Mouse (Mus musculus): ENCODE data around the gene Pms1. TPM values are rescaled to one million over a fixed set of nuclear protein-coding genes. Genes with fewer than 3 reads are reported as not detected.
"Not testable (repeated sequence)": the region's sequence is repeated elsewhere in the genome, so short reads cannot be mapped to it uniquely, and the experiment has no call there.

The Pms1 gene
- 17.6 and 19.1 TPM in 2 replicates for polyA plus RNA-seq (2016; fragmentation: Nextera tagmentation; extraction: Ambion mirVana)

DNA sequence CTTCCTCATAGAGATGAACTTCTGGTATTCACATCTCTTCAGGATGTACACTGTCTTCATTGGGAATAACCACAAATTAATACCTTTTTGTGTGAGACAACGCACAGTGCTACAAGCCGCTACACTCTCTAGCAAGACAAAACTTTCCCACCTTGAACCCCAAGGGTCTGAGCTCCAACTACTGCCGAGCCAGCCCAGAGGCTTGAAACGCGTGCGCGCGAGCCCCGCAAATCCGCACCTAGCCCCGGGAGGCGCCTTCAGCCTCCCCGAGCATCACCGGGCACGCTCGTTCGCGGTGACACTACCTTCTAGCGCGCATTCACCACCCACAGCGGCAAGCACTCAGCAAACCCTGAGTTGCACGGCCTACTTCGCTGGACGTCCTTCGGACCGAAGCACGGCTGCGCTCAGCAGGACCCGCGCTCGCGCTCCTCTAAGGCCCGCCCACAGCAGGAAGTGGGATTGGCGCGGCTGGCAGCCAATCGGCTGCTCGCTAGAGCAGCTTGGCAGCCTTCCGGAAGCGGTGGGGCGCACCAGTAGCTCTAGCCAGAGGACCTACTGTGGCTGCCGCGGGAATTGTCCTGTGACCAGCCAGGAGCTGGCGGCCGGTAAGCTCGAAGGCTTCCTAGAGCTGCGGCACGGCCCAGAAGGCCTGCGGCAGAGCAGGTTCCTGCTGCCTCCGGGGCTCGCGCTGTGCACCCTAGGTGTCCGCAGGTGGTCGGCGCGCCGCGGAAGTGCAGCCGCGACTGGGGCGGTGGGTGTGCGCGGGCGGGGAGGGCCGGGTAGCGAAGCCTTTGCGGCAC lies at the start of gene Pms1, which contains the start of the genes Ormdl1 and Gm28778:
TSS of gene Pms1 (minus strand) at position 438 of the 803 bp plus-strand sequence.
TSS of gene Ormdl1 (plus strand) at position 515 of the 803 bp plus-strand sequence.
TSS of gene Gm28778 (plus strand) at position 531 of the 803 bp plus-strand sequence.
- 1% methylated on average over 58 of the region's 66 CpGs for whole genome bisulfite sequencing
- Histone ChIP-seq H3K4me1 (peaks cover 8% of the 10 kb centered on the region), H3K36me3 (0 out of 2 replicates have a peak, but pooled peaks cover 7% of the 10 kb centered on the region), H3K4me3 (peak within 1 kb of the TSS; percentile 84), H3K4me2 (replicated peaks) (peak within 1 kb of the TSS; percentile 63), H3K27me3 (no peaks in the 10 kb centered on the region), H3K9me3 (replicated peaks) (no peaks in the 10 kb centered on the region), H3K9ac (peak within 1 kb of the TSS; percentile 79), H3K27ac (peak within 1 kb of the TSS; percentile 86)
- ATAC-seq (ENCODE audit: low FRiP score) = peak; percentile 100

DNA sequence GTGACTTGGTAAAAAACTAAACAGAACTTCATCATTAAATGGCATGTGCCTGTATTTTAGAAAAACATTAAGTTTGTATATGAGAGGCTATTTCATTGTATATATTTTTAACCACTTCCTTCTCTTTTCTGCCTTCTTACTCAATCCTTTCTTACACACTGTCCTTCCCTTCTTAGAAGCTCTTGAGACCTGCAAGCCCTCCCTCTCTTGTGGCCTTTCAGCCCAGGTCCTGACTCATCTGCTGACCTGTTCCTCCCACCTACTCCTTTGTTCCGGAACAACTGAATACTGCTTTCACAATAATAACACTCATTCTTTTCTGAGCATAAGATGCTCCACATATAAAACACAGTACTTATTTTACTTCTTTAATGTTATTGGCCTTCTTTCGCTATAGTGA lies 44.3 kb upstream of the Pms1 start:
- 100% methylated on average over 2 of the region's 2 CpGs for WGBS
- H3K4me3 ChIP-seq = no peak overlapping the region
- H3K36me3 ChIP-seq = peaks cover 51% of the 10 kb centered on the region

DNA sequence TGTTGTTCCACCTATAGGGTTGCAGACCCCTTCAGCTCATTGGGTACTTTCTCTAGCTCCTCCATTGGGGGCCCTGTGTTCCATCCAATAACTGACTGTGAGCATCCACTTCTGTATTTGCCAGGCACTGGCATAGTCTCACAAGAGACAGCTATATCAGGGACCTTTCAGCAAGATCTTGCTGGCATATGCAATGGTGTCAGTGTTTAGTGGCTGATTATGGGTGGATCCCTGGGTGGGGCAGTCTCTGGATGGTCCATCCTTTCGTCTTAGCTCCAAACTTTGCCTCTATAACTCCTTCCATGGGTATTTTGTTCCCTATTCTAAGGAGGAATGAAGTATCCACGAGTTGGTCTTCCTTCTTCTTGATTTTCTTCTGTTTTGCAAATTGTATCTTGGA lies 40.6 kb upstream of the Pms1 start:
- H3K4me2 ChIP-seq (replicated peaks); H3K27ac ChIP-seq; H3K27me3 ChIP-seq; H3K4me1 ChIP-seq; H3K4me3 ChIP-seq; H3K9ac ChIP-seq; ATAC-seq (ENCODE audit: low FRiP score): not testable (repeated sequence)
- H3K9me3 ChIP-seq (replicated peaks) = peaks cover 20% of the 10 kb centered on the region; the same call in 1 of the 2 replicates
- 72% methylated on average over 2 of the region's 2 CpGs for WGBS
- peaks cover 22% of the 10 kb centered on the region for H3K36me3 ChIP-seq

More for the DNA sequence above, 44.3 kb upstream of the Pms1 start:
- H3K27me3 ChIP-seq = no peaks in the 10 kb centered on the region
- no peaks in the 10 kb centered on the region for H3K4me1 ChIP-seq
- H3K9me3 ChIP-seq (replicated peaks) = peaks cover 17% of the 10 kb centered on the region; the same call in 1 of the 2 replicates
- H3K9ac ChIP-seq = no peak overlapping the region
- no peak overlapping the region for H3K27ac ChIP-seq
- no peak overlapping the region for H3K4me2 ChIP-seq (replicated peaks)
- ATAC-seq (ENCODE audit: low FRiP score) = no peak

DNA sequence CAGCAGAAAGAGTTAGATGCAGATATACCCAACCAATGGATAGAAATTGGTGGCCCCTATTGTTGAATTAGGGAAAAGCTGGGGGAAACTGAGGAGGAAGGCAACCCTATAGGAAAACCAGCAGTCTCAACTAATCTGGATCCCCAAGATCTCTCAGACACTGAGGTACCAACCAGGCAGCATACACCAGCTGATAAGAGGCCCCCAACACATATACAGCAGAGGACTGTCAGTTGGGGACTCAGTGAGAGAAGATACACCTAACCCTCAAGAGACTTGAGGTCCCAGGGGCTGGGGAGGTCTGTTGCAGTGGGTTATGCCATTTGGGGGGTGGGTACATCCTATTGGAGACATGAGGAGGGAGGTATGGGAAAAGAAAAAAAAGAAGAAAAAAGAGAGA lies 38.6 kb upstream of the Pms1 start:
- ATAC-seq (ENCODE audit: low FRiP score) = no peak
- no peak overlapping the region for H3K4me2 ChIP-seq (replicated peaks)
- H3K27ac ChIP-seq = no peak overlapping the region
- no peaks in the 10 kb centered on the region for H3K27me3 ChIP-seq
- no peaks in the 10 kb centered on the region for H3K4me1 ChIP-seq
- no peak overlapping the region for H3K9ac ChIP-seq
- peaks cover 3% of the 10 kb centered on the region; the same call in 1 of the 2 replicates for H3K36me3 ChIP-seq
- no peak overlapping the region for H3K4me3 ChIP-seq
- peaks cover 7% of the 10 kb centered on the region; the same call in 1 of the 2 replicates for H3K9me3 ChIP-seq (replicated peaks)

DNA sequence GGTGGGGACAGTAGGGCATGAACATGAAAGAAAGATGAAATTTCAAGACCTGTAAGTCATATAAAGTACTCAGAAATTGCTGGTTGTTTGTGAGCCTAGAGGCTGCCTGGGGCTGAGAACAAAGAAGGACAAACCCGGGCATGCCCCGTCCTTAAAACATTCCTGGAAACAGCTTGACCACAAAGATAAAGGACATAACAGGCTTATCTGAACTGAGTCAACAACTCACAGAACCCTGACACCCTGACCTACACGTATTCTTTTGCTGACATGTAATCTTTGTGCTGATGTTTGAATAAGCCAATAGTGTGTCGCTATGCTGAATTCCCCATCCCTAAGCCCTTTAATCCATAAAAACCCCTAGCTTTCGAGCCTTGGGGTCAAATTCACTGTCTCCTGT lies 36.7 kb upstream of the Pms1 start:
- H3K27ac ChIP-seq; H3K4me2 ChIP-seq (replicated peaks); H3K4me1 ChIP-seq; ATAC-seq (ENCODE audit: low FRiP score); H3K27me3 ChIP-seq; H3K36me3 ChIP-seq; H3K9me3 ChIP-seq (replicated peaks); H3K4me3 ChIP-seq; H3K9ac ChIP-seq: not testable (repeated sequence)
- 85% methylated on average over 5 of the region's 5 CpGs for WGBS

DNA sequence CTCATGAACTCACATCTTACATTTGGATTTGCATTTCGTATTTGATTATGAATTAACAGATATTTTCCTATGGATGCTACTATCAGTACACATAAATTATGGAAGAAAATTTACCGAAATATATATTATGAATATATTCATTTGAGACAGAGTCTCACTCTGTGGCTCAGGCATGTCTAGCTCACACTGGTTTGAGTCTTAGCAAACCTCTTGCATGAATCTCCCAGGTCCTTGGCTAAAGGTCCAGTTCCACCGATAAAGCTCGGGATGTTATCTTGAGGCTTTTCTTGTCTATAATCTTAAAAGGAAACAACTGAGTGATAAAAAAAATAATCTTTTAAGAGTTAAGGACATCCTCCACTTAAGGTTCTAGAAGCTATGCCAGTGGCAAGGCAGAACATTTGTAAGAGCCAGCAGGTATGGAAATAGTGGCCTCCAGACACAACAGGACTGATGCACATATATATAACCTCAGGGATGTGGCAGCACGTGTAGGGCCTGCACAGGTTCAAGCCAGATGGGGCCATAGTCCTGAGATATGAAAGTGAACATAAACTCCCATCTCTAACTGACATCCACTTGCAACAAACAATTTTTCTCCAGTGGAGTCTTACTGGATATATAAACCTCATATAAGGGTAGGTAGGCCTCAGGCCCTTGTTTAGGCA lies 28.1 kb upstream of the Pms1 start:
- Histone ChIP-seq H3K27ac (no peak overlapping the region), H3K4me1 (no peaks in the 10 kb centered on the region), H3K9ac (no peak overlapping the region), H3K4me3 (no peak overlapping the region), H3K27me3 (no peaks in the 10 kb centered on the region), H3K36me3 (peaks cover 4% of the 10 kb centered on the region; the same call in 1 of the 2 replicates), H3K4me2 (replicated peaks) (no peak overlapping the region), H3K9me3 (replicated peaks) (no peaks in the 10 kb centered on the region)
- no peak for ATAC-seq (ENCODE audit: low FRiP score)
- WGBS = 92% methylated on average over 5 of the region's 5 CpGs

DNA sequence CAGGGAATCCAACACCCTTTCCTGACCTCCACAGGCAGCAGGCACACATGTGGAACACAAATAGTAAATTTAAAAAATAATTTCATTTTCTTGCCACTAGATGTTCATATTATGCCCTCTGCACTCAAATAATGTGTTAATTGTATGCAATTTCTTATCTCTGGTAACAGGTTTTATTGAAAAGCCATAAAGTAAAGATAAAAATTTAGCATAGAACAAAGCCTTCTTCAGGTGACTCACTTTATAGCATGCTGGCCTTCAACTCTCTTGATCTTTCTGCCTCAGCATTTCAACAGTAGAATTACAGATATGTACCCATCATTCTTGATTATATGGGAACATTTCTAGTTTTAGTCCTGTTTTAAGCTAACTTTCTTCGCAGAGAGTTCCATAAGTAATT lies 27.5 kb upstream of the Pms1 start:
- no peak overlapping the region for H3K9ac ChIP-seq
- no peaks in the 10 kb centered on the region for H3K27me3 ChIP-seq
- H3K4me3 ChIP-seq = no peak overlapping the region
- no peak overlapping the region for H3K27ac ChIP-seq
- no peaks in the 10 kb centered on the region for H3K4me1 ChIP-seq
- no peaks in the 10 kb centered on the region for H3K9me3 ChIP-seq (replicated peaks)
- WGBS = 100% methylated on average over 1 of the region's 1 CpGs
- H3K36me3 ChIP-seq = peaks cover 4% of the 10 kb centered on the region; the same call in 1 of the 2 replicates
- no peak overlapping the region for H3K4me2 ChIP-seq (replicated peaks)
- no peak for ATAC-seq (ENCODE audit: low FRiP score)

DNA sequence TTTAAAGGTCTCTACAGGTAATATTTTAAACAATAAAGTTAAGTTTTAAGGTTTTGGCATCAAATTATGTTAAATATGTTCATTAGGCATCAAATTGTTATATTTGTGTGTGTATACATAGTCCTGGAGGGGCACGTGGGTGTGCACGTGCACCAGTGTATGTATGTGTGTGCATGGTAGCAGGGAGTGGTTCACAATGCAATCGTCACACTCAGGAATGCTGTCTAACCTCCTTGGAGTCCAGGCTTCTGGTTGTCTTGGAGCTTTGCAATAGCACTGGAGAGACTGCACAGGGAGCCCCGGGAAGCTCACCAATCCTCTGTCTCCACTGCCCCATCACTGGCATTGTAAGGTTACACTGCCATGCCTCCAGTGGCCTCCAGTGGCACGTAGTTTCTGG lies 26.4 kb upstream of the Pms1 start:
- no peak overlapping the region for H3K27ac ChIP-seq
- H3K4me2 ChIP-seq (replicated peaks) = no peak overlapping the region
- no peaks in the 10 kb centered on the region for H3K4me1 ChIP-seq
- peaks cover 7% of the 10 kb centered on the region; the same call in 1 of the 2 replicates for H3K36me3 ChIP-seq
- H3K4me3 ChIP-seq = no peak overlapping the region
- H3K9ac ChIP-seq = no peak overlapping the region
- ATAC-seq (ENCODE audit: low FRiP score) = no peak
- no peaks in the 10 kb centered on the region for H3K27me3 ChIP-seq
- WGBS = 97% methylated on average over 5 of the region's 5 CpGs
- H3K9me3 ChIP-seq (replicated peaks) = no peaks in the 10 kb centered on the region

DNA sequence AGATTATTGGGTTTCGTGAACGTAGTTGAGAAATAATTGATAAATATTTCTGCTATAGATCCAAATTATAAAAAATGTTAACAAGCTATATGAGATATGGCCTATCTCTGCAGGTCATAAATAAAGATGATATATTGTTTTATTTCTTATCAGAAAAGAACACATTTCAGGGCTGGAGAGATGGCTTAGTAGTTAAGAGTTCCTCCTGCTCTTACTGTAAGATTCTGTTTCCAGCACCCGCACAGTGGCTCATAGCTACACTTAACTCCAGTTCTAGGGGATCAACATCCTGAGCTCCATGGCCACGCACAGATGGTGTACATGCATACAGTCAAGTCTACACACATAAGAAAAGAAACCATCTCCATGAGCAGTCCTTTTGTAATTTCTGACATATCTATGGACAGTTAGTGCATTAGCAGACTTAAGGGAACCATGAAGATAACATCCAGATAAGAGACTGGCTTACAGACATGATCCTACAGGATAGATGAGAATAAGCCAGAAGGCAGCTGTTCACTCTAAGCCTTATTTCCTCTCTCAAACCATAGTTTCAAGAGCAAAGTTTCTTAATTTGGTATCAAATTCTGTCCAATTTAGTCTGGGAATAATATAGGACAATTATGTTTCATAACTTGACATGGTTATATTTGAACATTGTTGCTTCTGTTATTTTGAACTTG lies 25.0 kb upstream of the Pms1 start:
- no peaks in the 10 kb centered on the region for H3K9me3 ChIP-seq (replicated peaks)
- no peaks in the 10 kb centered on the region for H3K27me3 ChIP-seq
- no peaks in the 10 kb centered on the region for H3K4me1 ChIP-seq
- no peak overlapping the region for H3K27ac ChIP-seq
- 96% methylated on average over 4 of the region's 4 CpGs for WGBS
- ATAC-seq (ENCODE audit: low FRiP score) = no peak
- no peak overlapping the region for H3K4me2 ChIP-seq (replicated peaks)
- H3K9ac ChIP-seq = no peak overlapping the region
- no peak overlapping the region for H3K4me3 ChIP-seq
- H3K36me3 ChIP-seq = peaks cover 13% of the 10 kb centered on the region

DNA sequence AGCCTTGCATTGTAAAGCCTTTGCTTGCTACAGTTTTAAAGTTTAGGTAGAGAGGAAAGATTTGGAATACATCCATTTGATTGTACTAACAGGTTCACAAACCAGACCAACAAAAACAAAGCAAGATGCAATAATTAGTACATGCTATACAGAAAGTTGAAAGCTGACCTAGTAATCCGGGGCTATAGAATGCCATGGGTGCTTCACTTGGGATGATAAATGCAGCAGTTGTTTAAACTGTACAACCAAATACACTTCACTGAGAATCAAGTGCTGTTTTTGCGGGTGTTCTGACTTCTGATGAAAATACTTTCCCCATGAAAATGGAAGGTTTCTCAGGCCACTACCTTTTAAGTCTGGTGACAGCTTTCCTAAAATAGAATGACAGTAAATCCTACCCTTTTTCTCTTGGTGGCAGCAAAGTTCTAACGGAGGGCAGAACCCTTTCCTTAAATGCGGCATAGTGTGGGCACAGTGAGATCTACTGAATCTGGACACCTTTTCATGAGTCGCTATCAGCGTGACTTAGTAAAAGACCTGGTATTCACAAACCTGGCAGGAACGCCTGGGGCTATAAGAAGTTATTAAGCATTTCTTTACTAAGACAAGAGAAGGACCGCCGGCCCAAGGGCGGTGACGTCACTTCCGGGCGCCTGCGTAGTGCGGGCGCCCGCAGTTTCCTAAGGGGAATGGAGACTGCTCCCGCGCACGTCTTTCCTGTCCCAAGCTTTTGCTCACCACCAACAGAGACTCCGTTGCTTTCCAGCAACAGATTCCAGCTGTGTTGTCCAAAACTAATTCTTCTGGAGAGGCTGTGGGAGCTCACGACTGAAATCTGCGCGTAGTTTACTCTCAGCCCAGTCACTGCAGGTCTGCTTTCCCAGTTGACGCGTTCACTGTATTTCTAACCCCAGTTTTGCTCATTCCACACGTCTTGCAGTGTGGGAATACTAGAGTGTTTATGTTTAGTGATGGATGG lies 16.5 kb upstream of the Pms1 start, which contains the start of gene Osgepl1:
TSS of gene Osgepl1 (plus strand) at position 636 of the 979 bp plus-strand sequence.
- H3K36me3 ChIP-seq = peaks cover 9% of the 10 kb centered on the region

DNA sequence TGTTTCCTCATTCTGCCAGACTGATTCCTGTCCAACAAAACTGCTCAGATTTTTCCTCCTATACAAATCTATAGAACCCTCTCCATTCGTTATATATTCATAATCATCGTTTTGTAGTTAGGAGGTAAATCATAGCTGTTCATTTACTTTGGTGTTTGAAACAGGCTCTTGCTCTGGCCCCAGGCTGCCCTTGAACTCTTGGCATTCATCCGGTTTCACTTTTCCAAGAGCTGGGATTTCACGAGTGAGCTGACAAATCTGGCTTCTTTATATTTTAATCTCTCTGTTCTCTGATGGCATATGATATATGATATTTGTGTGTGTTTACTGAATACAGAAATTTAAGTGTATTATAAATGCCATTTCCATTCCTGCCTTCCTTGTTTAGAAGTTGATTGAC lies 3.7 kb upstream of the Pms1 start:
- Histone ChIP-seq H3K4me1 (peaks cover 8% of the 10 kb centered on the region), H3K36me3 (0 out of 2 replicates have a peak, but pooled peaks cover 7% of the 10 kb centered on the region), H3K4me2 (replicated peaks) (no peak overlapping the region), H3K9ac (no peak overlapping the region), H3K9me3 (replicated peaks) (no peaks in the 10 kb centered on the region), H3K27me3 (no peaks in the 10 kb centered on the region), H3K4me3 (no peak overlapping the region), H3K27ac (no peak overlapping the region)
- ATAC-seq (ENCODE audit: low FRiP score) = no peak
- 88% methylated on average over 4 of the region's 4 CpGs for WGBS

More for the DNA sequence above, 16.5 kb upstream of the Pms1 start, which contains the start of gene Osgepl1:
- Histone ChIP-seq H3K27me3 (no peaks in the 10 kb centered on the region), H3K4me2 (replicated peaks) (peak within 1 kb of the TSS; percentile 69), H3K4me1 (no peaks in the 10 kb centered on the region), H3K9ac (peak within 1 kb of the TSS; percentile 74), H3K4me3 (peak within 1 kb of the TSS; percentile 65), H3K27ac (peak within 1 kb of the TSS; percentile 88), H3K9me3 (replicated peaks) (no peaks in the 10 kb centered on the region)
- ATAC-seq (ENCODE audit: low FRiP score) = peak; percentile 99
- 3% methylated on average over 27 of the region's 27 CpGs for WGBS
